Mouse (Mus musculus): Measurements from ENCODE around the gene Prr19. TPM values are rescaled to one million over a fixed set of nuclear protein-coding genes. Genes with fewer than 3 reads are reported as not detected.

The Prr19 gene
- polyA plus RNA-seq, 1 experiment from 2014 or later = 0.60 TPM

GRCm38 (mm10) chr7:25277998-25278340 is 23.2 kb upstream of the Prr19 start:
- H3K27me3 ChIP-seq = no peaks in the 10 kb centered on the region
- H3K4me2 ChIP-seq = peak overlapping the region; percentile 92
- peak overlapping the region; percentile 100 for H3K27ac ChIP-seq
- no peak for ATAC-seq (ENCODE audit: insufficient number of reproducible peaks, insufficient read depth, low FRiP score, low TSS enrichment, low read depth)
- 12% methylated on average over 4 of the region's 4 CpGs for WGBS
- H3K9ac ChIP-seq = peak overlapping the region; percentile 78
- peaks cover 16% of the 10 kb centered on the region for H3K36me3 ChIP-seq
- peak overlapping the region; percentile 85 for H3K4me3 ChIP-seq
- H3K4me1 ChIP-seq = peaks cover 72% of the 10 kb centered on the region
- no peaks in the 10 kb centered on the region for H3K9me3 ChIP-seq

- Histone ChIP-seq H3K9ac (peak overlapping the region; percentile 78), H3K9me3 (no peaks in the 10 kb centered on the region), H3K27me3 (no peaks in the 10 kb centered on the region), H3K36me3 (peaks cover 11% of the 10 kb centered on the region), H3K27ac (peak overlapping the region; percentile 100), H3K4me3 (peak overlapping the region; percentile 85), H3K4me2 (peak overlapping the region; percentile 92), H3K4me1 (peaks cover 71% of the 10 kb centered on the region)
- peak; percentile 48 for ATAC-seq (ENCODE audit: insufficient number of reproducible peaks, insufficient read depth, low FRiP score, low TSS enrichment, low read depth)
- whole genome bisulfite sequencing = 1% methylated on average over 58 of the region's 60 CpGs
Observed at GRCm38 (mm10) chr7:25278341-25279075, 22.7 kb upstream of the Prr19 start.

GRCm38 (mm10) chr7:25279076-25279860 is 21.9 kb upstream of the Prr19 start:
- Histone ChIP-seq H3K9ac (peak overlapping the region; percentile 78), H3K36me3 (peaks cover 3% of the 10 kb centered on the region)
- under 1% methylated on average over 48 of the region's 49 CpGs for WGBS

DNA sequence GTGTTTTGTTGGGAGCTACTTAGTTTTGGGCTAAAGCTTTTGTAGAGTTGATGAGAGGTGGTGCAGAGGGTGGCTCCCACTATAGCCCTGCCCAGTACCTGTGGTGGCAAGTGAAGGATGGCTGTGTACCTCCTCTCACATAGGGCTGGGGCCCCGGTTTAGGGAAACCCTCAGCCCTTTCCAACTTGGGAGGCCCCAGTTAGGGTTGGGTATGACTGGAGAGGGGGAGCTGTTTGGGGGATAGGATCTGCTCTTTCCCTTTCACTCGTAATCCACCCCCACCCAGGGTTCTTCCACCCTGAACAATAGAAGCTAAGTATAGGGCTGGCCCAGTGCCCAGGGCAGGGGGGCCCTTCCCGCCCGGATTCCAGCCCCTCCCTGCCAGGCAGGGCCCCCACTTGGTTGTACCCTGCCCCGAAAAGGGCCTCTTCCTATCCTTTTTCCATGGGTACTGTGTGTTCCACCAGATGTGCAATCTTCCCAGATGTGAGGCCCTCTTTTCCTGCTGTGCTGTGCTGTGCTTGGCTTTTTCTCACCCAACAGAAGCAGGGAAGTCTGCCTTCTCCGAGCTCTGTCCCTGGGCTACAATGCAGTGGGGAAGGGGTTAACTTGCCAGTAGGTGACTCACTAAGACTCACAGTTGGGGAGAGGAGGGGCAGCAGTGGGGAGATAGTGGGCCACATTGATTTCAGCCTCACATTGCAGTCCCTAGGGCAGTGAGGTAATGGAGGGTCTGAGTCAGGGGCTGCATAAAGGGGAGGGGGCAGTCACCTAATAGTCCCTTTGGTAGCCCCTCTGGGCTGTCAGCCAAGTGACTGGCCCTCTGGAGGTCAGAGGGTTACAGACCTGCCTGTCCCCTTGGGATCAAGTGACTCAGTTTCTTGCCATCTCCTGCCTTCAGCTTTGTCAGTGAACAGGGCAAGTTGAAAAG is 21.1 kb upstream of the Prr19 start:
- Histone ChIP-seq H3K9ac (peak overlapping the region; percentile 78), H3K4me2 (peak overlapping the region; percentile 92), H3K36me3 (peaks cover 10% of the 10 kb centered on the region), H3K9me3 (no peaks in the 10 kb centered on the region), H3K27me3 (no peaks in the 10 kb centered on the region), H3K4me1 (peaks cover 71% of the 10 kb centered on the region), H3K4me3 (peak overlapping the region; percentile 85), H3K27ac (peak overlapping the region; percentile 100)
- ATAC-seq (ENCODE audit: insufficient number of reproducible peaks, insufficient read depth, low FRiP score, low TSS enrichment, low read depth) = peak; percentile 62
- under 1% methylated on average over 6 of the region's 6 CpGs for WGBS

More at GRCm38 (mm10) chr7:25279076-25279860, 21.9 kb upstream of the Prr19 start:
- ATAC-seq (ENCODE audit: insufficient number of reproducible peaks, insufficient read depth, low FRiP score, low TSS enrichment, low read depth) = peak; percentile 12
- peaks cover 71% of the 10 kb centered on the region for H3K4me1 ChIP-seq
- H3K4me2 ChIP-seq = peak overlapping the region; percentile 92
- H3K4me3 ChIP-seq = peak overlapping the region; percentile 85
- no peaks in the 10 kb centered on the region for H3K27me3 ChIP-seq
- peak overlapping the region; percentile 100 for H3K27ac ChIP-seq
- no peaks in the 10 kb centered on the region for H3K9me3 ChIP-seq

DNA sequence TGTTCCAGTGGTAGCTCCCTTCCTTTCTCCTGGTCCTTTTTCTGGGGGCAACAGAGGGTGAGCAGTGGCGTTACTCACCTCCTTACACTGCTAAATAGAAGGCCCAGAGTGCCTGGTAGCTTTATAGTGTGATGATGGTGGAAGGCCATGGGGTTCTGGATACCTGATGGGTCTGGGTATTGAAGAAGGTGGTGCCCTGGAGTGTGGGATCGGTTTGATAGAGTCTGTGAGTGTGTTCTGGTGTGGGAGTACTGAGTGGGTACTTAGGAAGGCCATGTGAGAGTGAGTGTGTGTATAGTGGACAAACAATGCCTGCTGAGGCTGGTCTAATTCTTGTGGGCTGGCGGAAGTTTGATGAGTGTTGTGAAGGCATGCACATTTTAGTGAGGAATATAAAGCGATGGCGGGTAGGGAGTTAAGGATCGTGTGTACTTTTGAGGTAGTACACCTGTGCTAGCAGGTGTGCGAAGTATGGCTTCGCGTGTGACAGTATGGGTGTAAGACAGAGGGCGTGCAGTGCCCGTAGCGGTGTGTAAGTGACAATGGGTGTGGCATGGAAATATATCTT is 20.0 kb upstream of the Prr19 start:
- Histone ChIP-seq H3K27me3 (no peaks in the 10 kb centered on the region), H3K4me1 (peaks cover 66% of the 10 kb centered on the region), H3K27ac (peak overlapping the region; percentile 100), H3K36me3 (peaks cover 19% of the 10 kb centered on the region), H3K4me2 (peak overlapping the region; percentile 92), H3K9ac (peak overlapping the region; percentile 78), H3K9me3 (no peaks in the 10 kb centered on the region), H3K4me3 (peak overlapping the region; percentile 85)
- WGBS = 22% methylated on average over 12 of the region's 12 CpGs
- ATAC-seq (ENCODE audit: insufficient number of reproducible peaks, insufficient read depth, low FRiP score, low TSS enrichment, low read depth) = no peak

DNA sequence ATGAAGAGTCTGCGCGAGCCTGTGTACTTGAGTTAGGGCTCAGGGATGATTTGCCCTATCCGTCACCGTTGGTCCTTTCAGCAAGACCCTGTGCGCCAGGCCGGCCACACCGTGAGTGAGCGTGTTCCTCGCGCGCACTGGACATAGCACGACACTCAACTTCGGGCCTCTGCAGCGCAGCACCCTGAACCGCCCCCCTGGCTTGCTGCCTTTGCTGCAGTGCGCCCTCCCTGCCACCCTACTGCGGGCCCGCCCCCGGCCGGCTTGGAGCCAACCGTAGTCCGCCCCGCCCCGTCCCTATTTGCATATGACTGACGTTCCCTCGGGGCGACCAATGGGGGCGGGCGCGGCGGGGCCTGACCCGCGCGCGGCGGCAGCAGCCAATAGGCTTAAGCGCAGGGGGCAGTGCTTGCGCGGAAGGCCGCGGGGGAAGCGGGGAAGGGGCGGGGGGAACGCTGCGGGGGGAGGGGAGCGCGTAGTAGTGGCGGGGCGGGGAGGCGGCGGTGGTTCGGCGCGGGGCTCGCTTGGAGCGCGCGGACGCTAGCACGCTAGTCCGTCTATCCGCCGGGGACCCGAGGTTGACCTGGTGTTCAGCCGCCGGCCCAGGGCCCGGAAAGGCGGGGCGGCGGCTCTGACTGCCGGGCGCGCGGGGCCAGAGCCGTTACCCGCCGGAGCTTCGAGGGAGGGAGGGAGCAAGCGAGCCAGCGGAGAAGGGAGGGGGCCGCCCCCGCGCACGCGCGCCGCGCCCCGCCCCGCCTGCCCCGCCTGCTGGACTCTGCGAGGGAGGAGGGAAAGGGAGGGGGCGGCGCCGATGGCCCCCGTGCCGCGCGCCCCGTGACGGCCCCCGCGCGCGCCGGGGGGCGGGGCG is 19.2 kb upstream of the Prr19 start:
- H3K4me1 ChIP-seq = peaks cover 59% of the 10 kb centered on the region

DNA sequence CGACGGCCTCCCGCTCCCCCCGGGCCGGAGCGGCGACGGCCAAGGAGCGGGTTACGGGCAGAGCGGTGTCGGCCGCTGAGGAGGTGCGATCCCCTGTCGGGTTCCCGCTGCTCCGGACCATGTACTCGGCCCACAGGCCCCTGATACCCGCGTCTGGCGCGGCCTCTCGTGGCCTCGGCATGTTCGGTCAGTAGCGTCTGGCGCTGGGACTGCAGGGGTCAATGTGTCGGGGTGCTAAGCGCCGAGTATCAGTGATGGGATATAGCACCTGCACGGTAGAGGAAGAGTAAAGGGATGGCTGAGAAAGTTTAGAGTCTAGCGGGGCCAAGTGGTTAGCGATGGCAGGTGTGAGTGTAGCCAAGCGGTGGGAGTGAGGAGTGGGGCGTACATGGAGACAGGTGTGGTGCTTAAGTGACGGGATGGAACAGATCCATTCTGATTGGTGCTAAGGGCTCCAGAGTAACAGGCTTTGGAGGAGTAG is 18.4 kb upstream of the Prr19 start:
- under 1% methylated on average over 34 of the region's 36 CpGs for WGBS
- peaks cover 34% of the 10 kb centered on the region for H3K36me3 ChIP-seq
- H3K9ac ChIP-seq = peak overlapping the region; percentile 89
- H3K27ac ChIP-seq = peak overlapping the region; percentile 100
- no peaks in the 10 kb centered on the region for H3K9me3 ChIP-seq
- peak overlapping the region; percentile 85 for H3K4me3 ChIP-seq
- no peaks in the 10 kb centered on the region for H3K27me3 ChIP-seq
- peaks cover 51% of the 10 kb centered on the region for H3K4me1 ChIP-seq
- no peak for ATAC-seq (ENCODE audit: insufficient number of reproducible peaks, insufficient read depth, low FRiP score, low TSS enrichment, low read depth)
- peak overlapping the region; percentile 92 for H3K4me2 ChIP-seq

More for the DNA sequence above, 19.2 kb upstream of the Prr19 start:
- peaks cover 26% of the 10 kb centered on the region for H3K36me3 ChIP-seq
- H3K9me3 ChIP-seq = no peaks in the 10 kb centered on the region
- peak overlapping the region; percentile 85 for H3K4me3 ChIP-seq
- ATAC-seq (ENCODE audit: insufficient number of reproducible peaks, insufficient read depth, low FRiP score, low TSS enrichment, low read depth) = peak; percentile 71
- H3K4me2 ChIP-seq = peak overlapping the region; percentile 92
- H3K27ac ChIP-seq = peak overlapping the region; percentile 100
- no peaks in the 10 kb centered on the region for H3K27me3 ChIP-seq
- peak overlapping the region; percentile 89 for H3K9ac ChIP-seq
- 1% methylated on average over 67 of the region's 108 CpGs for WGBS

DNA sequence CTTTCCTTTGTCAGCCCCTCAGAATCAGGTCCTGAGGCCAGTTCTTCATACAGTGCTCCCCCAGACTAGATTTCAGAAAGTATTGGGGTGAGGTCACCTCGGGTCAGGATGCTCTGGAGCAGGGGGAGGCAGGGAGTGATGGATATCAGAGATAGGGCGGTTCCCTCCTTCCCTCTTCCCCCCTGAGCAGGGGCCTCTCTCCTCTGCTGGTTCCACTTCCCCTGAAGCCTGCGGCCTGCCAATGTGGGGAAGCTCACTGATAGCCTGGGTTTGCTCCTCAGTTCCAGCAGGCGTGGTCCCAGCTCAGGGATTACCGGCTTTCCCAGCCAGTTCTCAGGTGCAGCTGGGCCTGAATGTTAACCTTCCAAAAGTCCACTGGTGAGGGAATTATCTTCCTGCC is 17.6 kb upstream of the Prr19 start:
- peaks cover 48% of the 10 kb centered on the region for H3K4me1 ChIP-seq
- peaks cover 43% of the 10 kb centered on the region for H3K36me3 ChIP-seq
- 2% methylated on average over 5 of the region's 5 CpGs for WGBS
- ATAC-seq (ENCODE audit: insufficient number of reproducible peaks, insufficient read depth, low FRiP score, low TSS enrichment, low read depth) = no peak
- no peaks in the 10 kb centered on the region for H3K9me3 ChIP-seq
- peak overlapping the region; percentile 85 for H3K4me3 ChIP-seq
- peak overlapping the region; percentile 89 for H3K9ac ChIP-seq
- no peaks in the 10 kb centered on the region for H3K27me3 ChIP-seq
- H3K27ac ChIP-seq = peak overlapping the region; percentile 100
- peak overlapping the region; percentile 92 for H3K4me2 ChIP-seq

DNA sequence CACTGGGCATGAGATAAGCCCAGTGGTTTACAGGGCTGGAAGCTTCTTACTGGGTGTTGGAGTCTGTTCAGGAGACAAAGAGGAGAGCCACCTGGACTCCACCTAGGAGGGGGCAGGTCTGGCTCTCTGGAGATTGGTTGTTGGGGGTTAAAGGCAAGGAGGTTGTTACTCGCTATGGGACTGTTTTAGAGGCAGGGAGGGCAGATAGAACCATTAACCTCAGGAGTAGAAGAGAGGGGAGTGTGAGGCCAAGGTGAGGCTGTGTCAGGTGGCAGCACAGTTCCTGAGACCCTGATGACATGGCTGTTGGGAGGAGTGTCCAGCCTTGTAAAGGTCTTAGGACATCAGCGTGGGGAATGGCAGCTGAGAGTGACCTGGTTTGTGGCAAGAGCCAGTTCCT is 17.0 kb upstream of the Prr19 start:
- peak overlapping the region; percentile 100; the same call in 1 of the 2 replicates for H3K27ac ChIP-seq
- peak overlapping the region; percentile 85 for H3K4me3 ChIP-seq
- H3K9ac ChIP-seq = peak overlapping the region; percentile 89
- no peak for ATAC-seq (ENCODE audit: insufficient number of reproducible peaks, insufficient read depth, low FRiP score, low TSS enrichment, low read depth)
- 69% methylated on average over 2 of the region's 2 CpGs for WGBS
- no peaks in the 10 kb centered on the region for H3K9me3 ChIP-seq
- H3K27me3 ChIP-seq = no peaks in the 10 kb centered on the region
- peak overlapping the region; percentile 92 for H3K4me2 ChIP-seq
- peaks cover 48% of the 10 kb centered on the region for H3K36me3 ChIP-seq
- peaks cover 48% of the 10 kb centered on the region for H3K4me1 ChIP-seq

DNA sequence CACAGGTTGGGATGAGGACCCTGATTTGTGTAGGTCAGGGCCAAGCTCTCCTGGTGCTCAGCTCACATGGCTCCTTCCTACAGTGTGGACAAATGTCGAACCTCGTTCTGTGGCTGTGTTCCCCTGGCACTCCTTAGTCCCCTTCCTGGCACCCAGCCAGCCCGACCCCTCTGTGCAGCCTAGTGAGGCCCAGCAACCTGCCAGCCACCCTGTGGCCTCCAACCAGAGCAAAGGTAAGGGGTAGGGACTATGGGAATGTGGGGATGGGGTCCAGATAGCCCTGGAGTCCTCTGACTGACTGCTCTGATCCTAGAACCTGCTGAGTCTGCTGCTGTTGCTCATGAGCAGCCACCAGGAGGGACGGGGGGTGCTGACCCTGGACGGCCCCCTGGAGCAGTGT is 16.4 kb upstream of the Prr19 start:
- Histone ChIP-seq H3K9me3 (no peaks in the 10 kb centered on the region), H3K27ac (no peak overlapping the region), H3K4me3 (0 out of 2 replicates have a peak overlapping the region, but pooled peaks have one; percentile 85), H3K36me3 (peaks cover 54% of the 10 kb centered on the region), H3K9ac (peak overlapping the region; percentile 89), H3K4me2 (peak overlapping the region; percentile 92), H3K4me1 (peaks cover 45% of the 10 kb centered on the region), H3K27me3 (no peaks in the 10 kb centered on the region)
- WGBS = 69% methylated on average over 5 of the region's 5 CpGs
- ATAC-seq (ENCODE audit: insufficient number of reproducible peaks, insufficient read depth, low FRiP score, low TSS enrichment, low read depth) = no peak
